Mouse (Mus musculus) stomach, postnatal 0 days (tissue): ENCODE measurements at regions not wholly inside any gene's neighbourhood (a gene's known extent, or its start where the extent isn't known, plus 50 kb on each side); places are given as distances from the start of the nearest gene placed in this dataset.

Source experiments
- ATAC-seq: fragments of 200-750 bp; cut with Nextera tagmentation; 2 replicates; pipeline ENCODE4 v1.8.0; 2017; ENCODE audit not compliant: low FRiP score, low TSS enrichment
- DNase-seq: peaks from one replicate; pipeline ENCODE4 v3.0.0-alpha.2; 2016; ENCODE audit warnings: low spot score
- H3K27ac ChIP-seq: fragments of 300-500 bp; sonication (generic); replicated peaks from 2 replicates; pipeline ENCODE4 v1.5.1; 2014; ENCODE audit warnings: mild to moderate bottlenecking, control low read depth
- H3K27me3 ChIP-seq: fragments of 300-500 bp; sonication (generic); 2 replicates; pipeline ENCODE4 v1.6.1; 2014; ENCODE audit warnings: low read length; ENCODE audit not compliant: control insufficient read depth, insufficient read depth
- H3K36me3 ChIP-seq: fragments of 300-500 bp; sonication (generic); 2 replicates; pipeline ENCODE4 v1.6.1; 2014; ENCODE audit warnings: low read length, mixed read lengths; ENCODE audit not compliant: control insufficient read depth, insufficient read depth
- H3K4me1 ChIP-seq: fragments of 300-500 bp; sonication (generic); replicated peaks from 2 replicates; pipeline ENCODE4 v1.6.1; 2014; ENCODE audit warnings: antibody characterized with exemption; ENCODE audit not compliant: control insufficient read depth, insufficient read depth
- H3K4me2 ChIP-seq: fragments of 300-500 bp; sonication (generic); replicated peaks from 2 replicates; pipeline ENCODE4 v1.6.1; 2014; ENCODE audit warnings: low read depth, mild to moderate bottlenecking, control low read depth, moderate library complexity
- H3K4me3 ChIP-seq: fragments of 300-500 bp; sonication (generic); 2 replicates; pipeline ENCODE4 v1.5.1; 2014; ENCODE audit warnings: low read depth, low read length, control low read depth
- H3K9ac ChIP-seq: fragments of 300-500 bp; sonication (generic); 2 replicates; pipeline ENCODE4 v1.6.1; 2014; ENCODE audit warnings: mild to moderate bottlenecking, low read length, control low read depth, mixed read lengths
- H3K9me3 ChIP-seq: fragments of 300-500 bp; sonication (generic); 2 replicates; pipeline ENCODE4 v1.6.1; 2016; ENCODE audit warnings: low read length; ENCODE audit not compliant: control insufficient read depth
- CTCF ChIP-seq: IDR thresholded peaks from 2 replicates; pipeline ENCODE4 v1.5.1; 2016; ENCODE audit warnings: antibody characterized with exemption, low read depth, mild to moderate bottlenecking, moderate library complexity
- EP300 ChIP-seq: optimal IDR thresholded peaks from 2 replicates; pipeline ENCODE3; 2016; ENCODE audit warnings: antibody characterized with exemption
- WGBS: fragments of 180-500 bp; shearing (Covaris S2); extraction: QIAGEN DNeasy Blood & Tissue Kit; methylation state at CpG from one replicate; pipeline ENCODE4 v1.1.7; 2014; 5-methylcytosine and 5-hydroxymethylcytosine counted together

GRCm38 (mm10) chr15:63675491-63676036 lies 169.4 kb downstream of the Gsdmc2 start:
- no peaks in the 10 kb centered on the region for H3K9me3 ChIP-seq
- no peaks in the 10 kb centered on the region for H3K4me1 ChIP-seq
- no peak overlapping the region for H3K4me3 ChIP-seq
- TF ChIP-seq EP300 (no peak), CTCF (no peak)
- ATAC-seq (no peak), DNase-seq (no peak)
- no peak overlapping the region for H3K27ac ChIP-seq
- no peaks in the 10 kb centered on the region for H3K36me3 ChIP-seq
- no peaks in the 10 kb centered on the region for H3K27me3 ChIP-seq
- H3K9ac ChIP-seq, result no peak overlapping the region
- no peak overlapping the region for H3K4me2 ChIP-seq
- WGBS, result 40% methylated on average over 10 of the region's 10 CpGs

- H3K4me3 ChIP-seq, result no peak overlapping the region
- H3K27me3 ChIP-seq, result no peaks in the 10 kb centered on the region
- ATAC-seq (no peak), DNase-seq (no peak)
- H3K27ac ChIP-seq, result no peak overlapping the region
- TF ChIP-seq EP300 (no peak), CTCF (peak; percentile 36)
- no peaks in the 10 kb centered on the region for H3K36me3 ChIP-seq
- no peaks in the 10 kb centered on the region for H3K4me1 ChIP-seq
- no peak overlapping the region for H3K4me2 ChIP-seq
- H3K9ac ChIP-seq, result no peak overlapping the region
- no peaks in the 10 kb centered on the region for H3K9me3 ChIP-seq
- 93% methylated on average over 5 of the region's 5 CpGs for WGBS
These were observed 170.6 kb downstream of the Gsdmc2 start for GRCm38 (mm10) chr15:63674404-63674803.

DNA sequence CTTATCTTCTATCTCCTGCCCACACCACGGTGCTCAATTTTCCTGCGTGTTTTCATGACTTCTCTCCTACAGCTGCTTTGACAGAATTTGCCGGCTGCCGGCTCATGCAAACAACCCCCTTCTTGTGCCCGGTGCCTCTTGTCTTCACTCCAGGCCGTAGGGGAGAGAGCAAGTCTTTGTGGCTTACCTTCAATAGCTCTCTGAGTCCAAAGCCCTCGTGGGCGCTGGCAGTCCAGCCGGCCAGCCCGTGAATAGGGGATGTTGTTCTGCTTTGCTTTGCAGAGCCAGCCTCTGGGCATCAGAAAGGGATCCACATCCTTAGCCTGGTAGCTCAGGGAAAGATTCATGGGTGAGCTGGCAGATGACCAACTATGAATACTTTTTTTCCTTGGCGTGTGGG lies 173.9 kb downstream of the Gsdmc2 start:
- Histone ChIP-seq H3K4me3 (no peak overlapping the region), H3K4me1 (no peaks in the 10 kb centered on the region), H3K36me3 (no peaks in the 10 kb centered on the region), H3K27ac (no peak overlapping the region), H3K9me3 (no peaks in the 10 kb centered on the region), H3K27me3 (no peaks in the 10 kb centered on the region), H3K9ac (no peak overlapping the region), H3K4me2 (no peak overlapping the region)
- ATAC-seq (no peak), DNase-seq (no peak)
- TF ChIP-seq EP300 (no peak), CTCF (no peak)
- 67% methylated on average over 11 of the region's 11 CpGs for WGBS

DNA sequence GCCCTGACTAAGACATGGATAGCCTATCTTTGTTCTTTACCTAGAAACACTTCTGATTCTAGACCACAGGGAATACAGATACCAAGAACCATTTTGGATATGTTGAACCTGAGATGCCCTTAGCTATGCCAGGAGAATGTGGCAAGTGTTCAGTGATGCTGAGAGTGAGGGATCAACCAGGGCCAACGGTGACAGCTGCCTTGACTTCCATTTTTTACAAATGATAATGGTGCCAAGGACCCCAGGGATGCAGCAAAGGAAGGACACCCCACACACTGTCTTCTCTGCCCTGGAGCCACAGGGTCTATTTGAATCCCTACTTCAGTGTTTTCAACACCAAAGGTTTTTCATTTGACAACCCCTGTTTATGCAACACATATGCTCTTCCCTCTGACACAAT lies 174.4 kb downstream of the Gsdmc2 start:
- H3K4me2 ChIP-seq, result no peak overlapping the region
- no peak for DNase-seq
- no peaks in the 10 kb centered on the region for H3K36me3 ChIP-seq
- H3K27me3 ChIP-seq, result no peaks in the 10 kb centered on the region
- TF ChIP-seq EP300 (no peak), CTCF (no peak)
- H3K9me3 ChIP-seq, result no peaks in the 10 kb centered on the region
- H3K4me1 ChIP-seq, result no peaks in the 10 kb centered on the region
- no peak overlapping the region for H3K4me3 ChIP-seq
- no peak overlapping the region for H3K9ac ChIP-seq
- no peak overlapping the region for H3K27ac ChIP-seq
- 77% methylated on average over 1 of the region's 1 CpGs for WGBS
- no peak for ATAC-seq

DNA sequence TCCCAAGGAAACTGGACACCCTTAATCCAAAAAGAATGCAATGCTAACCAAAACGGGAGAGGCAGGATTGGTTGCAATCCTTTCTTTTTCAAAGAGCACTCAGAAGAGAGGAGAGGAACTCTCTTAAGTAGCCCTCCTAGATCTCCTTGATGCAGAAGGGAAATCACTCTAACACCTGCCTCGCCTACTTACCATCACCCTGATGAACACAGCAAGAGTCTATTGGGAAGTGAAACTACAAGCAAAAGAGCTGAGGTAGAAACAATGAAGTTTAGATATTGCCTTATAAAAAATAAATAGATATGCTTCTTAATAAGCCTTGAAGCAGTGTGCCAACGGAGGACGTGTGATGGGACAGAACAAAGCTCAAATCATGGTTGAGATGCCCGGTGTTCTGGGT lies 177.4 kb downstream of the Gsdmc2 start:
- 85% methylated on average over 5 of the region's 5 CpGs for WGBS

DNA sequence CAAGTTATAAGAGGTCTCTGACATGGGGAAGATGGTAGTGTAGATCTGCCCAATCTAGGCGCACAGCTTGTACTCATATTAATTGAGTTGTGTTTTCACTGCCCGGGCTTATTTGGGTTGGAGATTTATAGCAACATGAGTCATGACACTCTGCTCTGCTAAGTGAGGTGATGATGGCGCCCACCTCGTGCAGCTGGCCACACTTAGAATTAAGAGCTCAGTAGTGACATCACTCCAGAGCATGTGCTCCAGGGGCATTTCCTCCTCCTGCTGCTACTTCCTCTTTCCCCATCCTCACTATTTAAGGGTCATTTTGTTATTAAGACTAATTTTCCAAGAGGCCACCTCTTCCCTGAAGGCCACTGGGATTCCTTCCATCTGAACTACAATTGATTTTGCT lies 179.5 kb downstream of the Gsdmc2 start:
- no peak for TF ChIP-seq CTCF
- no peak for TF ChIP-seq EP300

More for the DNA sequence above, 177.4 kb downstream of the Gsdmc2 start:
- TF ChIP-seq EP300 (no peak), CTCF (no peak)
- Histone ChIP-seq H3K9ac (no peak overlapping the region), H3K9me3 (no peaks in the 10 kb centered on the region), H3K27ac (no peak overlapping the region), H3K36me3 (no peaks in the 10 kb centered on the region), H3K4me2 (no peak overlapping the region), H3K27me3 (no peaks in the 10 kb centered on the region), H3K4me1 (no peaks in the 10 kb centered on the region), H3K4me3 (no peak overlapping the region)
- no peak for DNase-seq
- ATAC-seq, result no peak

More for the DNA sequence above, 179.5 kb downstream of the Gsdmc2 start:
- Histone ChIP-seq H3K4me2 (no peak overlapping the region), H3K27me3 (no peaks in the 10 kb centered on the region), H3K27ac (no peak overlapping the region), H3K4me3 (no peak overlapping the region), H3K36me3 (no peaks in the 10 kb centered on the region), H3K9me3 (no peaks in the 10 kb centered on the region), H3K9ac (no peak overlapping the region), H3K4me1 (no peaks in the 10 kb centered on the region)
- ATAC-seq (no peak), DNase-seq (no peak)
- WGBS, result 65% methylated on average over 4 of the region's 4 CpGs
